Mouse (Mus musculus) duodenum, adult 2 months (tissue): Measurements from ENCODE around the gene Olfr1509. TPM values are rescaled to one million over a fixed set of nuclear protein-coding genes. Genes with fewer than 3 reads are reported as not detected.

Experiments used
- polyA plus RNA-seq: library from polyadenylated mRNA; depleted of rRNA; stranded (reverse); fragments of >200 nt; gene quantifications from 2 replicates; pipeline ENCODE4 v1.2.3, GENCODE M21; 2012; ENCODE audit warnings: low replicate concordance; rRNA removed

Olfr1509 gene
- not detected in 2 replicates for polyA plus RNA-seq

DNA sequence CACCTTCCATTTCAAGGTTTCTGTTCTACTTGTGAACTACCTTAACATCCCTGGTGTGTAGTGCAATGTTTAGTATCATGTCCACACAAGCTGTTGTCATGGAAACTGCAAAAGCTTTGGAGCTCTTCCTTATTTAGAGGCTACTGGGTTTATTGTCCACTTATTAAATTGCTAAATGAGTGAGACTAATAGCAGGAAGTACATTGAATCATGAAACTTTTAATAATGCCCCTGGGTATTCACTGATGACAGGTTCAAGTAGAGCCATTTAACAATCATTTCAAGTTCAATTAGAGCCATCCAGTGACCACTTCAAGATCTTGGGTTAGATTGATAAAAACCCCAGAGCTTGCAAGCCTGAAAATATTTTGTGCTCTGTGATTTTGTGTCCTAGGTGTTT, at the start of gene Olfr1509:
Olfr1509 (plus strand) TSS at position 301 of the 400 bp plus-strand sequence.

DNA sequence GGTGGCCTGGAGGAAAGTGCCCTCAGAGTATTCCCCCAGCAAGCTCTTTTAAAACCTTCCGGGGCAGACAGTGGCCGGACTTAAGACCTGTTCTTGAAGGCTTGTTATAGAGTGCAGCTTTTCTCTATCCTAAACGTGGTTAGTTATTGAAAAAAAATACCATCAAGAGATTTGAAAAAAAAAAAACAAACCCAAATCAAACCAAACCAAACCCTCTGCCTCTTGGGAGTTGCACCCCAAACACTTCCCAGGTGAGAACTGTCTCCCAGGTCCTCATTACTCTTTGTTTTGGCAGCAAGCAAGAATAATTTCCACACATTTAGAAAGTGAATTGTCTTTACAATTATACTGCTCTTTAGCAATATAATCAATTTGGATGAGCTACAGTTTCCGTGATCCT, 45.5 kb upstream of the Olfr1509 start, which contains the start of gene Olfr1511:
Olfr1511 (minus strand) TSS at position 101 of the 400 bp plus-strand sequence.

DNA sequence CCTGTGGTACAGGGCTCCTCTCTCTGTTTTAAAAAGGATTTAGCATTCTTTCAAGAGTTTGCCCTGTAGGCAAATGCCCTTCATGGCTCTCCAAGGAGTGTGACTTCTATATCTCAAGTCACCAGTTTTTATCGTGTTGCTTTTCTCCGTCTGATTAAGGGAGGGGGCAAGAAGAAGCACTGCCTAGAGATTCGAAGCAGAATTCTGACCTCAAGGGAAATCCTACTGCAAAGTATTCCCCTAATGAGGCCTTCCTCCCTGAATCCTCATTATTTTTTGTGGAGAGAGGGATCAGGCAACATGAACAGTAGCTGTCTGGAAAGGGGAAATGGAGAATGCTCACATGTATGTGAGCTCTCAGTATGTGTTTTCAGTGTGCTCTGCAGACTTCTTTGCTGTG, 28.5 kb upstream of the Olfr1509 start, which contains the start of gene Olfr1510:
Olfr1510 (minus strand) TSS at position 101 of the 400 bp plus-strand sequence.

DNA sequence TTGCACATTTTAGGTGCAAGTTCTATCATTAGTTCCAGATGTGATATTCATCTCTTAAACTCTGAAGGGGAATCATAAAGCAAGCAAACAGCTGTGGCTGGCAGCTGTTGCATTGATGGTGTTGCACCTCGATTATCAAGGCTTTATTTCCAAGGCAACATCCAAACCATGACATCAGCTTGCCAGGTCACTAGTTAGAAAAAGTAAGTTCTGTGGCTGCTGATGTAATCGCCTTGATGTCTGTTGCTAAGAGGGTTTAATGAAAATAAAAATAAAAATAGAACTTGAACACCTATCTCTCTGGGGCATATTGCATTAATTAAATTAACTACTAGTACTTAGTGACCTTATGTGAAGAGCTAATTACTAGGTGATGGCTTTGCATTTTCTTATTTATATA, 24.6 kb downstream of the Olfr1509 start, which contains the start of gene Olfr1508:
Olfr1508 (minus strand) TSS at position 101 of the 400 bp plus-strand sequence.

DNA sequence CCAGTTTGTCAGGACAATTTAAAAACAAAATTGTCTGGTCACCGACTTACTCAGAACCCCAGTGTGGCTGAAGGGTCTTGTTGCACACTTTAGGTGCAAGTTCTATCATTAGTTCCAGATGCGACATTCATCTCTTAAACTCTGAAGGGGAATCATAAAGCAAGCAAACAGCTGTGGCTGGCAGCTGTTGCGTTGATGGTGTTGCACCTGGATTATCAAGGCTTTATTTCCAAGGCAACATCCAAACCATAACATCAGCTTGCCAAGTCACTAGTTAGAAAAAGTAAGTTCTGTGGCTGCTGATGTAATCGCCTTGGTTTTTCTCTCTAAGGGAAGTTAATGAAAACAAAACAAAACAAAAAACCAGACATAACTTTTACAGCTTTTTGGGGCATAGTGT, 52.7 kb downstream of the Olfr1509 start, which contains the start of gene Olfr1507:
Olfr1507 (minus strand) TSS at position 234 of the 400 bp plus-strand sequence.

Other genes starting within 250 kb of the Olfr1509 start
- 3.4 and 4.0 TPM in 2 replicates for gene Supt16, start 245.6 kb upstream of the Olfr1509 start, polyA plus RNA-seq
- gene Chd8, start 185.2 kb upstream of the Olfr1509 start, polyA plus RNA-seq: 12.6 and 13.0 TPM in 2 replicates
- 20.9 and 21.4 TPM in 2 replicates for gene Tox4, start 163.8 kb upstream of the Olfr1509 start, polyA plus RNA-seq
- 1.4 TPM in 2 replicates for gene Rab2b, start 163.4 kb upstream of the Olfr1509 start, polyA plus RNA-seq
- 7.4 and 11.1 TPM in 2 replicates for gene Mettl3, start 137.9 kb upstream of the Olfr1509 start, polyA plus RNA-seq
- gene Sall2, start 114.2 kb upstream of the Olfr1509 start, polyA plus RNA-seq: 1.2 TPM in 2 replicates
- gene Olfr1513, start 86.6 kb upstream of the Olfr1509 start, polyA plus RNA-seq: not detected in 2 replicates
- gene Olfr1512, start 63.8 kb upstream of the Olfr1509 start, polyA plus RNA-seq: not detected in 2 replicates
- not detected in 2 replicates for gene Olfr1511, start 45.6 kb upstream of the Olfr1509 start, polyA plus RNA-seq
- not detected in 2 replicates for gene Olfr1510, start 28.6 kb upstream of the Olfr1509 start, polyA plus RNA-seq
- gene Olfr1508, start 24.5 kb downstream of the Olfr1509 start, polyA plus RNA-seq: not detected in 2 replicates
- gene Olfr1507, start 52.8 kb downstream of the Olfr1509 start, polyA plus RNA-seq: not detected in 2 replicates